Mouse (Mus musculus): ENCODE data around the gene Nkx2-9. TPM values are rescaled to one million over a fixed set of nuclear protein-coding genes. Genes with fewer than 3 reads are reported as not detected.

Gene Nkx2-9
- 0.24 TPM in 1 of 2 replicates, not detected in the other for polyA plus RNA-seq (2015; fragmentation: Nextera tagmentation; extraction: Ambion mirVana)

DNA sequence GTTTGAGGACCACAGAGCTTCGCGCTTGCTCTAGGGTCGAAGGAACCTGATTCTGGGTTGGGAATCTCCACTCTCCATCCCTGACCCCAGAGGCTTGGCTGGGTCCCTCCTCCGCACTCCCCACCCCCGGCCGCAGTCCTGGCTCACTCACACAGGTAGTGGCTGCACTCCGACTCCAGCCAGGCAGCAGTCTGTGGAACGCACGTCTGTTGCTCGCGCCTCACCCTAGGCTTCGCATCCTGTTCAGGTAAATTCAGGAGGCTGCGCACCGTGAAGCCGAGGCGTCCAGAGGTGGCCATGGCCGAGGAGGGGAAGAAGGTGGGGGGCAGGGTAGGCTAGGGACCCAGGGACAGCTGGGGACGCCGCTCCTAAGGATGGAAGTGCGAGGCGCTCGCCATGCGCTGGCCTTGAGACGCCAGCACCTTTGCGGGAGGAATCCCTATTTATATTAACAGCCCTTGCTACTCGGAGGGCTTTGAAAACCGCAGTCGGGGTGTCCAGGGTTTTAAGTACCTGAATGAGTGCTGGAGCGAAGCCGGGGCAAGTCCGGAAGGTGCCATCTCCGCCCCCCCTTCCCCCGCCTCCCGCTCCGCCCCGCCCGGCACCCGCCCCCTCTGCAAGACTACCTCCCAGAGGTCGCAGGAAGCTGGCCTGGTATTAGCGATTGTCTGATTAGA, at the start of gene Nkx2-9:
Nkx2-9 (minus strand) TSS at position 524 of the 677 bp plus-strand sequence.

Other genes with a start within 250 kb of the Nkx2-9 start
- gene Nkx2-1, start 76.4 kb downstream of the Nkx2-9 start, polyA plus RNA-seq (2015; fragmentation: Nextera tagmentation; extraction: Ambion mirVana), result not detected in 2 replicates
- gene Pax9, start 78.5 kb upstream of the Nkx2-9 start, polyA plus RNA-seq (2015; fragmentation: Nextera tagmentation; extraction: Ambion mirVana), result 0.05 TPM in 1 of 2 replicates, not detected in the other

Measured in neural tube, postnatal 0 days (tissue).